Mouse (Mus musculus) c-Kit-positive CD71-positive TER-119-negative erythroid progenitor cells, embryonic 14.5 days (primary cell): ENCODE measurements around the gene Lrp5.
"Not testable (repeated sequence)": the region's sequence is repeated elsewhere in the genome, so short reads cannot be mapped to it uniquely, and the experiment has no call there.

Experiments used
- DNase-seq: peaks from one replicate; pipeline ENCODE4 v3.0.0-alpha.2; 2013; ENCODE audit warnings: low read depth

Gene Lrp5

DNA sequence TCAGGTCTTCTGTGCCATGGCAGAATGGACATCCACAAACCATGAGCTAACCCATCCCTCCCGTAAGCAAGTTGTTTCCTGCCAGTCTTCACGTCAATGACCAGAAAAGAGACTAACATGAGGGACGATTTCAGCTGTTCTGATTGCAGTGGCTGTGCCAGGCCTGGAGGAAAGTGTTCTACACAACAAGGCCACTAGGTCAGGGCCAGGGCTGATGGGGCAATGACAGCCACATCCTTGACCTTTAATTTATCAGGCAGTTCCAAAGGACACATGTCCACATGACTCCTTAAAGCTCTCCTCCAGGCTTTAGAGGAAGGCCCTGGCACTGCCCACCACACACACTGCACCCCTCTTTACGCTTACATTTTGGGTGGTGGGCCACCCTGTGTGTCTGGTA lies 9.1 kb upstream of the Lrp5 start:
- no peak for DNase-seq

GRCm38 (mm10) chr19:3695006-3695405 lies 8.6 kb upstream of the Lrp5 start:
- no peak for DNase-seq

- no peak for DNase-seq
Observed at GRCm38 (mm10) chr19:3694476-3694875, 8.1 kb upstream of the Lrp5 start.

GRCm38 (mm10) chr19:3692414-3693145 lies 6.2 kb upstream of the Lrp5 start:
- DNase-seq = no peak

GRCm38 (mm10) chr19:3691337-3691736 lies 5.0 kb upstream of the Lrp5 start:
- no peak for DNase-seq

DNA sequence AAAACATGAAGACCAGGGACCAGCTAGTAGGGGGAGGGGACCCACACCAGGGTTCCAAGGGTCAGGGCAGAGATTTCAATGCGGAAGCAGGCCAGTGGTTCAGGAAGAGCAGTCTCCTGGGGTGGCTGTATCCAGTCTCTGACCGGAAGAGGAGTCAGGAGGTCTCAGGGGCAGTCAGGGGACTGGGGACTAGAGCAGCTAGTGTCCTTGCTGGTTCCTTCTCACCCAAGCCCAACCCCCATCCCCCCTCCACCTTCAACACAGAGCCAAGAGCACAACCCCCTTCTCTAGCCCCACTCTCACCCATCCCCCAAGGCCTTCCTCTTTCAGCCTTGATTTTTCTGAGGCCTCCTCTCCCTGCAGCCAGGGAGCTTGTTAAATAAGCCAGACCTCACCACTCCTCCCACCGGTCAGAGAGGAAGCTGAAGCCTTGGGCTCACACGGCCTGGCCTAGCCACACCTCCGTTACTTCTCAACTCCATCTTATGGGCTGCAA lies 1.4 kb upstream of the Lrp5 start:
- DNase-seq = no peak

DNA sequence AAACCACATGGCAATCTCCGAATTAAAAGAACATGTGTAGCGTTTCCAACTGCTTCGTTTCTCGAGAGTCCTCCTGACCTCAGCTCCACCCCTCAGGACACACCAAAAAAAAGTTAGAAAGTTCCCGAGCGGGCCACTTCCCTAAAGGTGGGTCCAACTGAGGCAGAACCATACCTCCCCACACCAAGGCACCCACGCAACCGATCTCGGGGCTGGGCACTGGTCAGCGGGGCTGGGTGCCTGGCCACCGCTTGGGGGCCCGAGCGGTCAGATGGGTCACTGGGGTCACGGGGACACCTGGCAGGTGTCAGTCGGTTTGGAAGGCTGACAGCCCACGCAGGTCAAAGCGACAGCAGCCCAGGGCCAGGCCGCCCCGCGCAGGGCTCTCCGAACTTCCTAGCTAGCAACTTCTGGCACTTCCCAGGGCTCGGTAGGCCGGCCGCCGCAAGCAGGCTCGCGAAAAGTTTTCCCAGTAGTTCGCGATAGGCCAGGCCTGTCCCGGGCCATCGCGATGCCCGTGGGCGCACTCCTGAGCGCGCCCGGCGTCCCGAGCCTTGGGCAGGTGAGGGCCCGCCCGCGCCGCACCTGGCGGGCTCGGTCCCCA lies 651 bp downstream of the Lrp5 start:
- DNase-seq = no peak

DNA sequence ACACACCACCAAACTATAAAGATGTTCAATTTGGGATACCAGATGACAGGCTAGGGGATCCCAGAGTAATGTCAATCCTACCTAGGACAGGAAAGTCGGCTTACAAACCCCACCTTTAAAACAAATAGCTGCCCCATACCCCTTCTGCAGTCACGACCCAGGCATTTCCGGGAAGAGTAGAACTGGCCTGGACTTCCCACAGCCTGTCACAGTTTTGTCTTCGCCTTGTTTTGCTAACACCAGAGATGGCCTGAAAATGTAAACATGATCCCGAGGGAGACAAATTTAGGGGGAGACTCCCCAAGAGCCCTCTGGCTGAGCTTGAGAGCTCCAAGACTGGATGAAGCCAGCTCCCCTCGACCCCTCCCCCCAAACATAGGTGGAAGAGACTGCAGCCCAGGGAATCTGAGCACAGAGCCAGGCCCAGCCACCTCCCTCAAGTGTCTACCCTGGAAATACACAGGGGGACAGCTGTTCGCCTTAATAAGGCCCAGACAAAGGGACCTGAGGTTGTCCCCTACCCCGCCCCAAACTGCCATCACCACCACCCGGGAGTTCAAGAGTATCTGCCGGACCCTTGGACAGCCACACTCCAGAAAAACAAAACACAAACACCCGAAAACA lies 1.3 kb downstream of the Lrp5 start:
- DNase-seq = no peak

- DNase-seq = no peak
Observed at GRCm38 (mm10) chr19:3684414-3684813, 1.9 kb downstream of the Lrp5 start.

- no peak for DNase-seq
Observed at GRCm38 (mm10) chr19:3681310-3681934, 4.9 kb downstream of the Lrp5 start.

GRCm38 (mm10) chr19:3680732-3681131 lies 5.6 kb downstream of the Lrp5 start:
- DNase-seq = no peak

DNA sequence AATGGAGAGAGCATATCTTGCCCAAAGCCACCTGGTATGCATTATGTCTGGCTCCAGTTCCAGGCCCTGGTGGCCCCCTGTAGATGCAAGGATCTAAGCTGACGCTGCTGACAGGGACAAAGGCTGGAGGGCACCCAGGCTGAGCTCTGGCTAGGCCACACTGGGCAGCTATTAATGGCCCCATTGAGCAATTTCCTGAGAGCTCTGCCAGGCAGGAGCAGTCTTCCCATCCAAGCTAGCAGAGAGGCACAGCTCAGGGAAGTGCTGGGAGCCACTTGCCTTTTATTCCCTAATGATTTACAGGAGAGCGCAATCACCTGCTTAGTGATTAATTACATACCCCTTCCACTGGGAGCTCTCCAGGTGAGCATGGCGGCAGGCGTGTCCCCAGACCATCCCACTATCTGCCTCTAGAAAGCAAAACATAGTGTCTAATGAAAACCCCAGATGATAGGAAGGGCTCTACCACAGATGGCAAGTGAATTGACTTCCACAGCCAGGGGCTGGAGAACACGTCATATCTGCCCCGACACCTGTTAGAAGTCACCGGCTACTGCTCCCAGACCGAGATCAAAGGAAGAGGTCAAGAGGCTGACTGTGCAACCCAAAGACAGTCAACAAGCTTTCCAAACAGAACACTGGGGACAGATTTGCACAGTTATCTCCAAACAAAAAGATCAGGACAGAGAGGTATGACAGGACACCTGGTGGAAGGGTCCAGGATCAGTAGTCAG lies 12.1 kb downstream of the Lrp5 start:
- no peak for DNase-seq

DNA sequence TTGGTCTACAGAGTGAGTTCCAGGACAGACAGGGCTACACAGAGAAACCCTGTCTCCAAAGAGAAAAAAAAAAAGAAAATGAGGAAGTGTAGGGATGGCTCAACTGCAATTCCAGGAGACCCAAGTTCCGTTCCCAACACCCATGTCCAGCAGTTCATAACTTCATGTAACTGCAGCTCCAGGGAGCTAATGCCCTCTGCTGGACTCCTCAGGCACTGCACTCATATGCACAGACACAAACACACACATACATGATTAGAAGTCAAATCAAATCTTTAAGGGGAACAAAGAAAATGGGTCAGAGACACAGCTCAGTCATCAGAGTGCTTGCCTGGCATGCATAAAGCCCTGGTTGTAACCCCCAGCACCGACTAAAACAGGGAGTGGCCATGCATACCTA lies 13.2 kb downstream of the Lrp5 start:
- DNase-seq = no peak

- DNase-seq = no peak
Observed at GRCm38 (mm10) chr19:3669100-3669499, 17.3 kb downstream of the Lrp5 start.

GRCm38 (mm10) chr19:3668551-3668950 lies 17.8 kb downstream of the Lrp5 start:
- DNase-seq = no peak

DNA sequence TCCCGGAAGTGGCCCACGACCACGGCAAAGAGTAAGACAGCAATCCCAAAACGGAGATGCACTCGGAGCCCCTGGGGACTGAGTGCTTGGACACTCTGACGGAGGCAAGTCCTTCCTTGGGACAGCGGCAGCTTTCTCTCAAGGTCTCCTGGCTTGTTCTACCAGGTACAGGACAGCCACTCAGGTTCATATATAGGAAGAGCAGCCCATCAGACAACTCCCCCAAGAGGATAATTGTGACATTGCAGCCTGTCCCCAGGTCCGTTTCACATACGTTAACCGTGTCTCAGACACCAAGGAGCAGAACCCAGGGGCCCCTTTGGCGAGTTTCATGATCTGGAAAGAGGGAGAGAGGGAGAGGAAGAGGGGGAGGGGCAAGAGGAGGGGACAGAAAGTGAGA lies 18.4 kb downstream of the Lrp5 start:
- no peak for DNase-seq

GRCm38 (mm10) chr19:3667155-3667895 lies 19.0 kb downstream of the Lrp5 start:
- no peak for DNase-seq

GRCm38 (mm10) chr19:3666632-3667031 lies 19.7 kb downstream of the Lrp5 start:
- DNase-seq = no peak

DNA sequence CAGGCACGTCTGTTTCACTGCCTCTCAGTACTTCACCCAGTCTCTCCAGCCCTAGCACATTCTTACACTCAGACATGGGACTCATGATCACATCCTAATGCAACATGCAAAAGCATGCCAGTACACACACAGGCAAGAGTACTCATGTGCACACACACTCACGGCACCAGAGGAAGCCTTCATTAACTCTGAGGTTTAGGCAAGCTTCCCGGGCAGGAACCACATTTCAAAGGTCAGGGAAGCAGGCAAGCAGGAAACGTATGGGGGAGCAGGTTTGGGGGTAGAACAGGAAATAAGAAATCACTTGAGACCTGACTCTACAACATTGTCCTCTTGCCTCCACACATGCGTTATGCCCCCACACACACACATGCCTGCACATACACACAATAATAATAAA lies 20.9 kb downstream of the Lrp5 start:
- DNase-seq = no peak

DNA sequence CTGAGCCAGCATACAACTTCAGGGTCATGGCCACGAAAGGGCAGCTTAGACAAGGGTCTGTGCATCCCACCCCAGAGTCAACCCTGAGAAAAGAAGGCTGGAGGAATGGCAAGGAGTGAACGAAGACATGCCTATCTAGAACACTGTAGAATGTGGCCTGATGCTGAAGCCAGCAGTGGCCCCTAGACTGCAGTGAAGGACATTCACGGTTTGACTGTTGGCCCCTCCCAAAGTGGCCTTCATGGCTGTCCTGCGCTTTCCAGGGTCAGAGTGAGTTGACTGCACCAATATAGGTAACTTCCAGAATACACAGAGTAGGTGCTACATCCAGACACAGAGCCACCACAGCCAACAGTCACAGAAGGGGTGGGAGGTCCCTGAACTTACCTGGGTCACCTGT lies 28.4 kb downstream of the Lrp5 start:
- no peak for DNase-seq

DNA sequence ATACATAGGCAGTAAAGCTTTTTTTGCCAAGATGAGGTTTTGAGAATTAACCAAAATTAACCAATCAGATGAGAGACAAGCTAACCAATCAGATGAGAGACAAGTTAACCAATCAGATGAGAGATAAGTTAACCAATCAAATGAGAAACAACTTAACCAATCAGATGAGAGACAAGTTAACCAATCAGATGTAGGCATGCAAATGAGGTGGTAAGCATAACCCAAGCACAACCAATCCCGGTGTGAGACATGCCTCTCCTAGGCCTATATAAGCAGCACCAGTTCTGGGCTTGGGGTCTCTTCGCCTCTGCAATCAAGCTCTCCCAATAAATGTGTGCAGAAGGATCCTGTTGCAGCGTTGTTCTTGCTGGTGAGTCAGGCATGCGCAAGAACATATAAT lies 29.3 kb downstream of the Lrp5 start:
- not testable (repeated sequence) for DNase-seq

- no peak for DNase-seq
Observed at GRCm38 (mm10) chr19:3656144-3656543, 30.2 kb downstream of the Lrp5 start.
